Mouse (Mus musculus) CH12.LX (cell line): ENCODE results near the gene Cib4. TPM values are rescaled to one million over a fixed set of nuclear protein-coding genes. Genes with fewer than 3 reads are reported as not detected.

Source experiments
- DNase-seq: peaks from one replicate; pipeline ENCODE4 v3.0.0-alpha.2; 2013; ENCODE audit errors: extremely low read depth
- H3K27ac ChIP-seq: 2 replicates; pipeline ENCODE4 v1.5.1; 2012; ENCODE audit warnings: low read depth, mild to moderate bottlenecking, control low read depth, moderate library complexity; ENCODE audit not compliant: insufficient read depth
- H3K27me3 ChIP-seq: replicated peaks from 2 replicates; pipeline ENCODE3; 2012; ENCODE audit warnings: inconsistent platforms
- H3K36me3 ChIP-seq, 2 experiments: replicated peaks in 1 of 2; 2 replicates each; pipeline versions ENCODE3 to v1.6.1; 2012; ENCODE audit warnings: inconsistent platforms in 1 of 2, low read length in 1 of 2, mild to moderate bottlenecking in 1 of 2, mixed read lengths in 1 of 2, moderate library complexity in 1 of 2; ENCODE audit not compliant: control insufficient read depth in 1 of 2, insufficient read depth in 1 of 2
- H3K4me1 ChIP-seq, 2 experiments: 2 replicates each; pipeline ENCODE4 v1.6.1; 2012; ENCODE audit warnings: inconsistent platforms in 1 of 2, moderate library complexity in 1 of 2; ENCODE audit not compliant: insufficient read depth in 2 of 2, control insufficient read depth in 1 of 2
- H3K4me2 ChIP-seq: 2 replicates; pipeline ENCODE4 v1.6.1; 2012; ENCODE audit warnings: low read depth, mild to moderate bottlenecking, control low read depth; ENCODE audit not compliant: poor library complexity, insufficient read depth, severe bottlenecking
- H3K4me3 ChIP-seq, 3 experiments: fragments of 150-350 bp in 1 of 3; sonication (generic) in 1 of 3; replicated peaks in 1 of 3; 2 replicates each; pipeline versions ENCODE3 to v1.5.1; 2011 to 2012; ENCODE audit warnings: low read depth in 2 of 3, low read length in 2 of 3, mild to moderate bottlenecking in 2 of 3, moderate library complexity in 2 of 3, control low read depth in 1 of 3, improper control_type of control experiment in 1 of 3, inconsistent platforms in 1 of 3, mixed read lengths in 1 of 3; ENCODE audit not compliant: poor library complexity in 1 of 3
- H3K79me2 ChIP-seq: replicated peaks from 2 replicates; pipeline ENCODE4 v1.6.1; 2012; ENCODE audit warnings: mild to moderate bottlenecking, moderate library complexity; ENCODE audit not compliant: control insufficient read depth, poor library complexity, insufficient read depth, severe bottlenecking; ENCODE audit errors: extremely low read depth
- H3K9ac ChIP-seq: 2 replicates; pipeline ENCODE4 v1.6.1; 2012; ENCODE audit warnings: low read depth, mild to moderate bottlenecking, control low read depth, moderate library complexity; ENCODE audit not compliant: insufficient read depth
- H3K9me3 ChIP-seq: replicated peaks from 2 replicates; pipeline ENCODE3; 2012; ENCODE audit warnings: low read length, inconsistent platforms, mixed read lengths
- CHD1 ChIP-seq: IDR thresholded peaks from 2 replicates; pipeline ENCODE4 v1.6.1; 2012; ENCODE audit warnings: low read depth, low read length, improper control_type of control experiment, inconsistent platforms
- JUN ChIP-seq: IDR thresholded peaks from 2 replicates; pipeline ENCODE4 v1.6.1; 2011; ENCODE audit warnings: low read depth, mild to moderate bottlenecking, low read length, improper control_type of control experiment, moderate library complexity; ENCODE audit not compliant: insufficient read depth
- JUND ChIP-seq: conservative IDR thresholded peaks from 2 replicates; pipeline ENCODE4 v1.6.1; 2011; ENCODE audit warnings: low read depth, low read length, improper control_type of control experiment
- KAT2A ChIP-seq: IDR thresholded peaks from 2 replicates; pipeline ENCODE4 v1.6.1; 2012; ENCODE audit warnings: low read length, improper control_type of control experiment, inconsistent platforms; ENCODE audit not compliant: insufficient replicate concordance
- MAZ ChIP-seq: IDR thresholded peaks from 2 replicates; pipeline ENCODE4 v1.6.1; 2012; ENCODE audit warnings: low read depth, mild to moderate bottlenecking, inconsistent platforms, low read length, improper control_type of control experiment, moderate library complexity
- MYC ChIP-seq: IDR thresholded peaks from 2 replicates; pipeline ENCODE4 v1.6.1; 2011; ENCODE audit warnings: low read depth, mild to moderate bottlenecking, improper control_type of control experiment, low read length
- NELFE ChIP-seq: IDR thresholded peaks from 2 replicates; pipeline ENCODE4 v1.6.1; 2011; ENCODE audit warnings: low read depth, low read length, improper control_type of control experiment
- TBP ChIP-seq: conservative IDR thresholded peaks from 2 replicates; pipeline ENCODE4 v1.6.1; 2011; ENCODE audit warnings: low read depth, low read length, improper control_type of control experiment
- TCF12 ChIP-seq: IDR thresholded peaks from 2 replicates; pipeline ENCODE4 v1.6.1; 2014; ENCODE audit warnings: low read depth, mild to moderate bottlenecking, inconsistent platforms, low read length, improper control_type of control experiment
- UBTF ChIP-seq: IDR thresholded peaks from 2 replicates; pipeline ENCODE4 v1.6.1; 2012; ENCODE audit warnings: low read depth, mild to moderate bottlenecking, inconsistent platforms, low read length, improper control_type of control experiment, moderate library complexity
- USF1 ChIP-seq: IDR thresholded peaks from 2 replicates; pipeline ENCODE4 v1.6.1; 2014; ENCODE audit warnings: low read depth, mild to moderate bottlenecking, inconsistent platforms, low read length, improper control_type of control experiment
- ZNF384 ChIP-seq: IDR thresholded peaks from 2 replicates; pipeline ENCODE4 v1.6.1; 2012; ENCODE audit warnings: low read depth, low read length, improper control_type of control experiment, inconsistent platforms
- dilution Hi-C: fragments of 300-500 bp; cut with MboI; formaldehyde crosslinking; loops from 2 replicates; pipeline ENCODE4 v1.14.3; 2020; ENCODE audit warnings: low sequenced_read_pairs; ENCODE audit not compliant: extremely low pct_unique_long_range_greater_than_20kb, extremely low pct_ligation_motif_present
- in situ Hi-C: fragments of 300-500 bp; cut with MboI; formaldehyde crosslinking; loops from 3 replicates; pipeline ENCODE4 v1.14.3; 2019; ENCODE audit warnings: low sequenced_read_pairs, low pct_ligation_motif_present, low pct_unique_long_range_greater_than_20kb, mixed read lengths
- polyA plus RNA-seq: library from polyadenylated mRNA; unstranded; fragments of >175 nt; gene quantifications from 2 replicates; pipeline ENCODE4 v1.2.1, GENCODE M21; 2012; ENCODE audit warnings: low read depth; ENCODE audit not compliant: insufficient read length
- total RNA-seq, 2 experiments: library from RNA; depleted of rRNA; stranded (reverse); fragments of 300-350 nt in 1 of 2; fragments of >200 nt in 1 of 2; gene quantifications; 2 replicates each; pipeline ENCODE4 v1.2.3; 2012 to 2014

Gene Cib4
- total and polyA plus RNA-seq, 3 experiments = not detected

DNA sequence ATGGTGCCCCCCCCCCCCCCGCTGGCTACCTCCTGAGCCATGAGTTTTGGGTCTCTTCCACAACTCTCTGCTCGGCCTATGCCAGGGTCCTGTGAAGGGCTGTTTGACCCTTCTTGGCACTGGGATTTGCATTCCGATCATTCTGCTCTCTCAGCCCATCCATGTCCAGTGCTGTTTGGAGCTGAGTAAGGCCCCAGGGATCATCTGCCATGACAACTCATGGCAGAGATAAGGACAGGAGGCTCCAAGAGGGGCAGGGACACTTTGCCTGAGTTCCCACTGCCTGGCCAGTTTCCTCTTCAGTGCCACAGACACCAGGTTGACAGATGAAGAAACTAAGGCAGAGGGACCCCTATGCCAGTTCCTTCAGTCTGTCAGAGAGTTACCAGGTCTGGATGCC is 41.0 kb upstream of the Cib4 start:
- Histone ChIP-seq H3K27me3 (peaks cover 48% of the 10 kb centered on the region), H3K9me3 (peaks cover 5% of the 10 kb centered on the region), H3K9ac (no peak overlapping the region)
- TF ChIP-seq JUND (no peak), NELFE (no peak)
- TF ChIP-seq, all 38 proteins: peak for 0
- no peak overlapping the region for H3K27ac ChIP-seq
- H3K4me3 ChIP-seq = no peak overlapping the region
- no peaks in the 10 kb centered on the region for H3K79me2 ChIP-seq
- peaks cover 3 to 7% of the 10 kb centered on the region in 2 experiments for H3K4me1 ChIP-seq
- no peak for DNase-seq
- H3K4me2 ChIP-seq = no peak overlapping the region
- no peaks in the 10 kb centered on the region for H3K36me3 ChIP-seq
- in situ Hi-C loops = no loop called here
- dilution Hi-C loops = no loop called here

DNA sequence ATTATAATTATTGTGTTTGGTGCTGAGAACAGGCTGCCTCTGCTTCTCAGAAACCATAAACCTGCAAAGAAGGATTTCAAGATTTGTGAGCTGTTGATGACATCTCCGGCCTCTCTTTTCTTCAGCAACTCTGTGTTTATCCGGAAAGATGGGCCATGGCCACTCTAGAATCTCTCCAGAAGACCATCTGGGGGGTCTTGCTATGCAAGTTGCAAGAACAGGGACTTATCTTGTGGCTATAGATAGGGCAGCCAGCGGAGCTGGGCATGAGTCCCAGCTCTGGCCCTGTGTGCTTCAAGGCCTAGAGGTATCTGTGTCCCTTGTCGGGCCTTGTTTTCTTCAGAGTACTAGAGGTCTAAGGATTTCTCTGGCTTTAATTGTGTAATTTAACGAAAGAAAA is 36.4 kb upstream of the Cib4 start:
- Histone ChIP-seq H3K4me1 (peaks cover 0 to 3% of the 10 kb centered on the region in 2 experiments; a peak in 1 of 4 replicates), H3K36me3 (no peaks in the 10 kb centered on the region), H3K4me3 (no peak overlapping the region), H3K9ac (no peak overlapping the region)
- no peak for DNase-seq
- in situ Hi-C loops = no loop called here
- dilution Hi-C loops = no loop called here
- TF ChIP-seq TCF12 (no peak), KAT2A (no peak), JUN (no peak), CHD1 (no peak), UBTF (no peak), TBP (no peak), MYC (no peak), MAZ (no peak)
- TF ChIP-seq, all 38 proteins: peak for 0
- H3K4me2 ChIP-seq = no peak overlapping the region
- no peak overlapping the region for H3K27ac ChIP-seq
- H3K27me3 ChIP-seq = peaks cover 44% of the 10 kb centered on the region
- no peaks in the 10 kb centered on the region for H3K9me3 ChIP-seq
- H3K79me2 ChIP-seq = no peaks in the 10 kb centered on the region

DNA sequence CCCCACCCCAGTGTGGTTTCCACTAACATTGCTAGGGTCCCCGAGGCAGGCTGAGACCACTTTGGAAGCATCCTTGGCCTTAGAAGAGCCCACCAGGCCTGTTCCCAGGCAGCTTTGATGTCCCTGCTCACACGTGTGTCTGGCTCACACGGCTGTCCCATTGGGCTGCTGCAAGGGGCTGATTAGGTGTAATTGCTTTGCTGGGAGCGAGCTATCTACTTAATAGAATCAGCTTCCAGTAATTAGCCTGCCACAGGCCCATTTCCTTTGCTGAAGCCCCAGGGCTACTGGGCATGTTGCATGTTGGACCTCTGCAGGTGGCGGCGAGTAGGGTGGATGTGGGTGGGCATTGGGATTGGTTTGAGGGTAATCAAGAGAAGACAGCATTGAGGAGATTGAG is 35.1 kb upstream of the Cib4 start:
- no peak for DNase-seq
- Histone ChIP-seq H3K9ac (no peak overlapping the region), H3K4me2 (no peak overlapping the region), H3K9me3 (no peaks in the 10 kb centered on the region), H3K36me3 (no peaks in the 10 kb centered on the region), H3K27ac (no peak overlapping the region), H3K79me2 (no peaks in the 10 kb centered on the region), H3K27me3 (peaks cover 40% of the 10 kb centered on the region), H3K4me3 (no peak overlapping the region), H3K4me1 (peaks cover 0 to 3% of the 10 kb centered on the region in 2 experiments; a peak in 1 of 4 replicates)
- dilution Hi-C loops = no loop called here
- in situ Hi-C loops = no loop called here
- TF ChIP-seq TCF12 = no peak
- no peak for TF ChIP-seq UBTF
- TF ChIP-seq USF1 = no peak
- TF ChIP-seq ZNF384 = no peak
- no peak for TF ChIP-seq JUN
